Mouse (Mus musculus) cortical plate, adult 2 months (tissue): ENCODE results near the gene Cel.

ENCODE experiments used
- CTCF ChIP-seq: fragments of 200-500 bp; IDR thresholded peaks from 2 replicates; pipeline ENCODE4 v1.5.1; 2011; ENCODE audit warnings: mild to moderate bottlenecking, control low read depth, low read length; ENCODE audit not compliant: insufficient read depth; ENCODE audit errors: extremely low read depth
- POLR2A ChIP-seq: fragments of 200-500 bp; IDR thresholded peaks from 2 replicates; pipeline ENCODE4 v1.6.1; 2011; ENCODE audit warnings: mild to moderate bottlenecking, low read length, control low read depth; ENCODE audit not compliant: insufficient read depth; ENCODE audit errors: extremely low read depth

DNA sequence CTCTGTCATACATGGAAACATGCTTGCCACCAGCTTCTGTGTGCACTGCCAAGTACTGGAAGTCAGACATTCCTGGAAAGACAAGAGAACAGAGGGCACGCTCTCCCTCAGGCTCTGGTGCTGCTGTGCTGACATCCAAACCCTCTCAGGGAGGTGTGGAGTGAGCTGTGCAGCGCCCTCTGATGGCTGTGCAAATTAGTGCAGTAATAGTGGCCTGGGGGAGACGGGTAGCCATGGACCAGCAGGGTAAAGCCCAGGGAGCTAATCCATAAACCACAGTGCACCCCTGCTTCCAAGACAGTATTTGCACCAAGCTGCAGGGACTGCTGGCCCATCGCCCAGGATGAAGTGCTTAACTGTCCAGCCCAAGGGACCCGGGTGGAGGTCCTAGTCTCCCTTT lies 14.8 kb upstream of the Cel start:
- TF ChIP-seq POLR2A (no peak), CTCF (peak; percentile 46; the same call in 1 of the 2 replicates)
